Mouse (Mus musculus): ENCODE data around the gene Dcp1b. TPM values are rescaled to one million over a fixed set of nuclear protein-coding genes. Genes with fewer than 3 reads are reported as not detected.

Dcp1b gene
- 8.8 and 9.1 TPM in 2 replicates for polyA plus RNA-seq (2015; fragmentation: Nextera tagmentation; extraction: Ambion mirVana)

GRCm38 (mm10) chr6:119175078-119175853, at the start of gene Dcp1b:
Gene Dcp1b, plus strand, starts transcription at chr6:119175253.

DNA sequence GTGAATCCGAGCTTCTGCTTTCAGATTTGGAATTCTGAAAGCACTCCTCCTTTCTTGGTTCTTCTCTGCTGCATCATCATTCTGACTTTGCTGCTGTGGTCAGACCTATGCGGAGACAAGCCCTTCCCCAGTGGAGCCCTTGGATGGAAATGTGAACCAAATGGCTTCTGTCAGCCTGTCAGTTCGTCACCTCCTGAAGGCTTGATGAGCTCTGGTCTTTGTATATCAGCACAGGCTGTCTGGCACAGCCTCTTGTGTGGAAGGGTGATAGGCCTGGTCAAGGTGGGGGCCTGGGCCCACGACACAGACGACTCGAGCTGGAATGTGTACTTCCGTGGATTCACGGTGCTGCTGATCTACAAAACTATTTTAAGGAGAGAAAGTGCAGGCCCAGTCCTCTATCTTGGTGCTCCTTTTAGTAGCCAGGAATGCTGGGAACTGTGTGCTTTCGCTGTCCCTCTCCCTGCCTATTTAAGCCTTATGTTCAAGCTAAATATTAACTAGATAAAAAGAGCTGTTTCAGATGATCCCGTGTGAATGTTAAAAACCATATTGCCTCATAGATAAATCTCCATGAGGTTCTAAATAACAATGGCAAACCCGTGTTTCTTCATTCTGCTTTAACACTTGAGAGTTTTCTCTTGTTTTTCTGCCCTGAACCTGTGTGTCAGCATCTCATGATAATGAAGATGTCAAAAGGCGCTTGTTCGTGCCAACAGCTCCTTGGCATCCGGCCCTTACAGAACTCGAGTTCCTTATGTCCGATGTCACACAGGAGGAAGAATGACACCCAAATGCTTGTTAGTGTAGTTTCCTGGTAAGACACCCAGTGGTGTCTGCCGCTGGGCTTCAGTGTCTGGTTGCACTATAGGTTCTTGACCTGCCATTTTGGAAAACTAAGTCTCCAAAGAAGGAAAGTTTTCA, 21.6 kb downstream of the Dcp1b start, which contains the start of gene Cacna1c:
Gene Cacna1c (minus strand): TSS at position 37 of the 924 bp plus-strand sequence.

GRCm38 (mm10) chr6:119236241-119236640, 61.2 kb downstream of the Dcp1b start, which contains the start of gene Cacna2d4:
Gene Cacna2d4, plus strand, starts transcription at chr6:119236526.

Other genes with a start within 250 kb of the Dcp1b start
- gene Cacna1c, start 21.2 kb downstream of the Dcp1b start, polyA plus RNA-seq (2015; fragmentation: Nextera tagmentation; extraction: Ambion mirVana), result 11.6 and 12.2 TPM in 2 replicates
- gene Cacna2d4, start 61.3 kb downstream of the Dcp1b start, polyA plus RNA-seq (2015; fragmentation: Nextera tagmentation; extraction: Ambion mirVana), result 0.05 and 0.08 TPM in 2 replicates
- 0.11 TPM in 1 of 2 replicates, not detected in the other for gene Lrtm2, start 155.5 kb downstream of the Dcp1b start, polyA plus RNA-seq (2015; fragmentation: Nextera tagmentation; extraction: Ambion mirVana)
- gene Adipor2, start 242.5 kb downstream of the Dcp1b start, polyA plus RNA-seq (2015; fragmentation: Nextera tagmentation; extraction: Ambion mirVana), result 51.0 and 55.6 TPM in 2 replicates